Mouse (Mus musculus) thymus, postnatal 14 days (tissue): ENCODE data around the gene Sh3rf1.

ENCODE experiments used
- DNase-seq: peaks from one replicate; pipeline ENCODE4 v3.0.0; 2021

Gene Sh3rf1

GRCm38 (mm10) chr8:61223729-61224379 is at the start of gene Sh3rf1:
TSS of gene Sh3rf1 (plus strand) at chr8:61223872.
- DNase-seq = peak; percentile 91

GRCm38 (mm10) chr8:61173921-61174492 is 49.7 kb upstream of the Sh3rf1 start:
- DNase-seq = no peak

GRCm38 (mm10) chr8:61175876-61176275 is 47.8 kb upstream of the Sh3rf1 start:
- no peak for DNase-seq

- no peak for DNase-seq
Measured at GRCm38 (mm10) chr8:61177680-61178593, 45.7 kb upstream of the Sh3rf1 start.

GRCm38 (mm10) chr8:61178594-61179140 is 45.0 kb upstream of the Sh3rf1 start:
- DNase-seq = no peak

- DNase-seq = no peak
Measured at GRCm38 (mm10) chr8:61181592-61181991, 42.1 kb upstream of the Sh3rf1 start.

GRCm38 (mm10) chr8:61182020-61182419 is 41.7 kb upstream of the Sh3rf1 start:
- DNase-seq = no peak

GRCm38 (mm10) chr8:61185274-61186198 is 38.1 kb upstream of the Sh3rf1 start:
- DNase-seq = no peak

- no peak for DNase-seq
Measured at GRCm38 (mm10) chr8:61194306-61194925, 29.3 kb upstream of the Sh3rf1 start.

GRCm38 (mm10) chr8:61200254-61200887 is 23.3 kb upstream of the Sh3rf1 start:
- DNase-seq = no peak

- DNase-seq = no peak
Measured at GRCm38 (mm10) chr8:61203035-61203826, 20.4 kb upstream of the Sh3rf1 start.

GRCm38 (mm10) chr8:61206876-61207275 is 16.8 kb upstream of the Sh3rf1 start:
- no peak for DNase-seq

GRCm38 (mm10) chr8:61207636-61208035 is 16.0 kb upstream of the Sh3rf1 start:
- DNase-seq = no peak

GRCm38 (mm10) chr8:61208719-61209118 is 15.0 kb upstream of the Sh3rf1 start:
- DNase-seq = no peak

- no peak for DNase-seq
Measured at GRCm38 (mm10) chr8:61210836-61211235, 12.8 kb upstream of the Sh3rf1 start.

GRCm38 (mm10) chr8:61215081-61215819 is 8.4 kb upstream of the Sh3rf1 start:
- no peak for DNase-seq

GRCm38 (mm10) chr8:61217017-61217416 is 6.7 kb upstream of the Sh3rf1 start:
- DNase-seq = no peak

GRCm38 (mm10) chr8:61217426-61217825 is 6.2 kb upstream of the Sh3rf1 start:
- no peak for DNase-seq

- DNase-seq = no peak
Measured at GRCm38 (mm10) chr8:61218439-61218838, 5.2 kb upstream of the Sh3rf1 start.

- DNase-seq = peak; percentile 23
Measured at GRCm38 (mm10) chr8:61223283-61223682, 389 bp upstream of the Sh3rf1 start.
